Mouse (Mus musculus): Measurements from ENCODE around the gene Vwf. TPM values are rescaled to one million over a fixed set of nuclear protein-coding genes. Genes with fewer than 3 reads are reported as not detected.
A peak's percentile ranks its signal among the peaks of the same experiment; 100 is the strongest.

The Vwf gene
- polyA plus RNA-seq (2016; fragmentation: Nextera tagmentation; extraction: Ambion mirVana) = 2.9 and 5.1 TPM in 2 replicates

- no peak for ATAC-seq (ENCODE audit: insufficient number of reproducible peaks, insufficient read depth, low FRiP score, low TSS enrichment, low read depth)
- peaks cover 7% of the 10 kb centered on the region; the same call in 1 of the 2 replicates for H3K27me3 ChIP-seq
- no peak within 1 kb of the TSS for H3K9ac ChIP-seq (replicated peaks)
- 89% methylated on average over 6 of the region's 6 CpGs for WGBS
- H3K9me3 ChIP-seq = no peaks in the 10 kb centered on the region
- H3K4me2 ChIP-seq = no peak within 1 kb of the TSS
- H3K4me3 ChIP-seq (replicated peaks) = no peak within 1 kb of the TSS
- no peaks in the 10 kb centered on the region for H3K4me1 ChIP-seq (replicated peaks)
- H3K36me3 ChIP-seq = no peaks in the 10 kb centered on the region
- H3K27ac ChIP-seq = no peak within 1 kb of the TSS
These were observed at the start of gene Vwf for GRCm38 (mm10) chr6:125546474-125546873. Gene Vwf (plus strand): TSS chr6:125546774.

DNA sequence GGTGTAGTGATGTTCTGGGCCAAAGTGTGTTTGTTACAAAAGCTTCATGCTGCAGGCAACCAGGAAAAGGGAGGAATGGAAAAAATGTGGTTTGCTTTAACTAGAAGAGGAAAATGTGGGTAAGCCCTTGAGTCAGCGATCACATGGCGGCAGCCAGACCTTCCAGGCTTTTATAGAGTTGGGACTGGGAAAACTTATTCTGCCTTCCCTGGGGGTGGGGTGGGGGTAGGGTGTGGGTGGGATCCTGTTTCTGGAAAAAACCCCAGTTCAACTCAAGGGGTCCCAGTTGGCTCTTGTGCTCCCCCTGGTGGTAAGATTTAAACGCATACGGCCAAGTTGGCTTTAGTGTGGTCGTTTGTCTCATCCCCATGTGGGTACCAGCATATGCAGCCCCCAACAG, 48.5 kb upstream of the Vwf start:
- Histone ChIP-seq H3K4me3 (replicated peaks) (no peak overlapping the region), H3K36me3 (no peaks in the 10 kb centered on the region), H3K27me3 (peaks cover 22% of the 10 kb centered on the region), H3K27ac (peak overlapping the region; percentile 83), H3K4me1 (replicated peaks) (peaks cover 14% of the 10 kb centered on the region), H3K4me2 (no peak overlapping the region), H3K9me3 (no peaks in the 10 kb centered on the region), H3K9ac (replicated peaks) (no peak overlapping the region)
- ATAC-seq (ENCODE audit: insufficient number of reproducible peaks, insufficient read depth, low FRiP score, low TSS enrichment, low read depth) = no peak
- 12% methylated on average over 5 of the region's 5 CpGs for WGBS

DNA sequence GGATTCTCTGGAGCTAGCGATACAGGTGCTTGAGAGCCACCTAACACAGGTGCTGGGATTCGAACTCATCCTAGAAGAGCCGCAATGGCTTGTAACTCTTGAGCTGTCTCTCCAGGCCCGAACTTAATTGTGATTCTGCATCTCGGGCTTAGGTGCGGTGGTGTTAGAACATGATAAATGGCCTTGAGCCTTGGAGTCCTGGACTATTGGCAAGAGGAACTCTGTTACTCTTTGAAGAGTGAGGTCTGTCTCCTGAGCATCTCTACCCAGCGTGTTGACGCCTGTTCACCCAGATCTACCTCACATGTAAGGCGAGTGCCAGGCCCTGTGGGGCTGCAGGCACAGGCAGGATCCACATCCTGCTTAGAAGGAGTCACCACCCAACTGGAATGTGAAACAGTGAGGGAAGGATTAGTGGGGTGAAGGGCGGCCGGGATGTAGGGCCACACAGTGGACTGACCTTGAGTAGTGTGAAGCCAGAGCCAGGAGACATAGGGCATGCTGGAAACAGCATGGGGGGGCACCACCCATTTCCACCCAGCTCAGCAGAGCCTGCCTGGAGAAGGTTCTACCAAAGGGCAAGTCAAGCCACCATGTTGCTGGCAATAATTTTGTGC, 43.3 kb upstream of the Vwf start:
- Histone ChIP-seq H3K36me3 (no peaks in the 10 kb centered on the region), H3K27me3 (0 out of 2 replicates have a peak, but pooled peaks cover 2% of the 10 kb centered on the region), H3K27ac (no peak overlapping the region), H3K4me1 (replicated peaks) (no peaks in the 10 kb centered on the region), H3K9me3 (no peaks in the 10 kb centered on the region), H3K4me2 (no peak overlapping the region), H3K9ac (replicated peaks) (no peak overlapping the region), H3K4me3 (replicated peaks) (no peak overlapping the region)
- 89% methylated on average over 11 of the region's 11 CpGs for WGBS
- no peak for ATAC-seq (ENCODE audit: insufficient number of reproducible peaks, insufficient read depth, low FRiP score, low TSS enrichment, low read depth)

- Histone ChIP-seq H3K27me3 (0 out of 2 replicates have a peak, but pooled peaks cover 2% of the 10 kb centered on the region), H3K9ac (replicated peaks) (no peak overlapping the region), H3K4me2 (no peak overlapping the region), H3K4me1 (replicated peaks) (no peaks in the 10 kb centered on the region), H3K9me3 (no peaks in the 10 kb centered on the region), H3K4me3 (replicated peaks) (no peak overlapping the region), H3K27ac (no peak overlapping the region), H3K36me3 (no peaks in the 10 kb centered on the region)
- 40% methylated on average over 3 of the region's 3 CpGs for WGBS
- no peak for ATAC-seq (ENCODE audit: insufficient number of reproducible peaks, insufficient read depth, low FRiP score, low TSS enrichment, low read depth)
These were observed 41.8 kb upstream of the Vwf start for GRCm38 (mm10) chr6:125504622-125505355.

DNA sequence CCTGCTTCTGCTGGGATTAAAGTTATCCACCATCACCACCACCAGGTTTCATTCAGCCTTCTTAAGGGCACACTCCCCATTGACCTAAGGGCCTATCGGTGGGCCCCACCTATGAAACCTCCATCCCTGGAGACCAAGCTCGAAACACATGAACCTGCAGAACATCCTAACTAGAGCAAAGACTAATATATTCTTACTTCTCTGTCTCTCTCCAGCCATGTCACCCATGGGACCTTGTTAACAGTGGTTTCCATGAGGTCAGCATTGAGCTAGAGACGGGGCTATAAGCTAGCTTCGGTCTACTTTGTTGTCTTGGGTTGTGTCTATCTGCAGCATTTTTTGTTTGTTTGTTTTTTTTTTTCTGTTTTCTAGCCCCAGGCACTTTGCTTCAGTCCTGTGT, 40.1 kb upstream of the Vwf start:
- H3K9me3 ChIP-seq = no peaks in the 10 kb centered on the region
- no peaks in the 10 kb centered on the region for H3K27me3 ChIP-seq
- H3K4me1 ChIP-seq (replicated peaks) = peaks cover 10% of the 10 kb centered on the region
- H3K4me2 ChIP-seq = no peak overlapping the region
- no peak overlapping the region for H3K9ac ChIP-seq (replicated peaks)
- ATAC-seq (ENCODE audit: insufficient number of reproducible peaks, insufficient read depth, low FRiP score, low TSS enrichment, low read depth) = no peak
- 95% methylated on average over 4 of the region's 4 CpGs for WGBS
- no peak overlapping the region for H3K27ac ChIP-seq
- H3K4me3 ChIP-seq (replicated peaks) = no peak overlapping the region
- no peaks in the 10 kb centered on the region for H3K36me3 ChIP-seq

DNA sequence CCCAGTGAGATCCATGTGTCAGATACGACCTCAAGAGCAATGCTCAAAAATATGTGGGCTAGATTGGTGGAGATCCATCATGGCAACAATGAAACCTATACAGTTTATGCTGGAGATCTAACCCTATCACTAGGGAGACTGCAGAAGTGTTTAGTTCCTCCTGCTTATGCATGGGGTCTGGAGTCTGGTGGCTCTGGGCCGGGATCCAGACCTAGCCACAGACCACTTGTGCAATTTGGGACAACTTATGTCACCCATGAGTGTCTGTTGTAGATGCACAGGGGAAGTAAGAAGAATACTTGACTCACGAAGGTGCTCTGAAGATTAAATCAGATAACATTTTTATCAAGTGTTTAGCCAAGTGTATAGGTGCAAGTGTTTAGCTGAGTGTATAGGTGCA, 36.8 kb upstream of the Vwf start:
- WGBS = 87% methylated on average over 3 of the region's 3 CpGs
- H3K27ac ChIP-seq = no peak overlapping the region
- H3K4me3 ChIP-seq (replicated peaks) = no peak overlapping the region
- H3K4me1 ChIP-seq (replicated peaks) = peaks cover 10% of the 10 kb centered on the region
- no peak overlapping the region for H3K9ac ChIP-seq (replicated peaks)
- no peak for ATAC-seq (ENCODE audit: insufficient number of reproducible peaks, insufficient read depth, low FRiP score, low TSS enrichment, low read depth)
- no peaks in the 10 kb centered on the region for H3K9me3 ChIP-seq
- H3K4me2 ChIP-seq = no peak overlapping the region
- no peaks in the 10 kb centered on the region for H3K36me3 ChIP-seq
- H3K27me3 ChIP-seq = 0 out of 2 replicates have a peak, but pooled peaks cover 6% of the 10 kb centered on the region

- H3K27me3 ChIP-seq = 0 out of 2 replicates have a peak, but pooled peaks cover 6% of the 10 kb centered on the region
- H3K4me2 ChIP-seq = no peak overlapping the region
- no peaks in the 10 kb centered on the region for H3K9me3 ChIP-seq
- no peak overlapping the region for H3K9ac ChIP-seq (replicated peaks)
- no peak overlapping the region for H3K4me3 ChIP-seq (replicated peaks)
- no peaks in the 10 kb centered on the region for H3K36me3 ChIP-seq
- ATAC-seq (ENCODE audit: insufficient number of reproducible peaks, insufficient read depth, low FRiP score, low TSS enrichment, low read depth) = no peak
- peaks cover 10% of the 10 kb centered on the region for H3K4me1 ChIP-seq (replicated peaks)
- peak overlapping the region; percentile 31; the same call in 1 of the 2 replicates for H3K27ac ChIP-seq
These were observed 35.9 kb upstream of the Vwf start for GRCm38 (mm10) chr6:125510645-125511044.

GRCm38 (mm10) chr6:125511196-125511595, 35.4 kb upstream of the Vwf start:
- Histone ChIP-seq H3K4me1 (replicated peaks) (peaks cover 10% of the 10 kb centered on the region), H3K27ac (no peak overlapping the region), H3K9me3 (no peaks in the 10 kb centered on the region), H3K27me3 (0 out of 2 replicates have a peak, but pooled peaks cover 6% of the 10 kb centered on the region), H3K4me3 (replicated peaks) (no peak overlapping the region), H3K9ac (replicated peaks) (no peak overlapping the region), H3K36me3 (no peaks in the 10 kb centered on the region), H3K4me2 (no peak overlapping the region)
- WGBS = 77% methylated on average over 7 of the region's 7 CpGs
- no peak for ATAC-seq (ENCODE audit: insufficient number of reproducible peaks, insufficient read depth, low FRiP score, low TSS enrichment, low read depth)

DNA sequence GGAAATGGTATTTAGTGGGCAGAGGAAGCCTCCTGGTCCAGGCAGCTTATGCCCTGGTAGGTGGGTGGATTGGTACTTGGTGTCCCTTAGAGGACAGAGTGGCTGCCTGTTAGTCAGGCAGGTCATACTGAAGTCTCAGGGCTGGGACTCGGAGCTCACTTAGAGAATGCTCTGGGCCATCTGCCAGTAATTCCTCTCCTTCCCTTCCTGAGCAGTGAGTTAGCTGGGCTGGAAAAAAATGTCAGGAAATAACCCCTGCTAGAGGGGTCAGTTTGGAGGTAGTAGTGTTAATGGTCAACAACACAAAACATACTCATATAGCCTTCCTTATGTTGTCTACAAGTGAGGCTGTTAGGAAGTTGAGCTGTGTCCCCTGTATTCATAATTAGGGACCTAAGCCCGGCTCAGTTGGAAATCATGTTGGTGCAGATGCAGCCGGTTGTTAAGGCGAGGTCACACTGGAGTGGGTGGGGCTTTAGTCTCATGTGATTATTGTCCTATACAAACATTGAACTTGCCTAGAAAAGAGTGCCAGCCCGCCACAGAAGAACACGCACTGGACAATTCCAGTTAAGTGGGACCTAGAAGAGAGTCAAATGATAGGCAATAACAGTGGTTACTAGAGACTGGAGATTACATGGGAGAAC, 33.5 kb upstream of the Vwf start:
- Histone ChIP-seq H3K9ac (replicated peaks) (no peak overlapping the region), H3K27me3 (0 out of 2 replicates have a peak, but pooled peaks cover 6% of the 10 kb centered on the region), H3K4me3 (replicated peaks) (no peak overlapping the region), H3K4me2 (no peak overlapping the region), H3K4me1 (replicated peaks) (peaks cover 10% of the 10 kb centered on the region), H3K9me3 (no peaks in the 10 kb centered on the region), H3K36me3 (no peaks in the 10 kb centered on the region), H3K27ac (no peak overlapping the region)
- WGBS = 59% methylated on average over 6 of the region's 6 CpGs
- ATAC-seq (ENCODE audit: insufficient number of reproducible peaks, insufficient read depth, low FRiP score, low TSS enrichment, low read depth) = no peak

- Histone ChIP-seq H3K9me3 (no peaks in the 10 kb centered on the region), H3K4me3 (replicated peaks) (no peak overlapping the region), H3K4me2 (no peak overlapping the region), H3K27ac (no peak overlapping the region), H3K36me3 (no peaks in the 10 kb centered on the region), H3K4me1 (replicated peaks) (peaks cover 3% of the 10 kb centered on the region; the same call in 1 of the 2 replicates), H3K27me3 (0 out of 2 replicates have a peak, but pooled peaks cover 6% of the 10 kb centered on the region), H3K9ac (replicated peaks) (no peak overlapping the region)
- WGBS = 81% methylated on average over 11 of the region's 11 CpGs
- ATAC-seq (ENCODE audit: insufficient number of reproducible peaks, insufficient read depth, low FRiP score, low TSS enrichment, low read depth) = no peak
These were observed 30.9 kb upstream of the Vwf start for GRCm38 (mm10) chr6:125515503-125516315.
